Mouse (Mus musculus) spleen, postnatal 14 days (tissue): ENCODE results near the gene Gm12258.

Experiments used
- DNase-seq, 2 experiments: peaks; one replicate each; pipeline ENCODE4 v3.0.0; 2021 to 2022; ENCODE audit warnings: low spot score in 2 of 2

Gene Gm12258

GRCm38 (mm10) chr11:58901080-58901479, 54.1 kb downstream of the Gm12258 start:
- peak in 1 of 2 experiments; percentile 30 for DNase-seq

GRCm38 (mm10) chr11:58903511-58904409, 56.8 kb downstream of the Gm12258 start, which contains the start of gene Zfp39:
Gene Zfp39, minus strand, starts transcription at chr11:58904225.
- DNase-seq: peak; percentile 97 to 98

DNA sequence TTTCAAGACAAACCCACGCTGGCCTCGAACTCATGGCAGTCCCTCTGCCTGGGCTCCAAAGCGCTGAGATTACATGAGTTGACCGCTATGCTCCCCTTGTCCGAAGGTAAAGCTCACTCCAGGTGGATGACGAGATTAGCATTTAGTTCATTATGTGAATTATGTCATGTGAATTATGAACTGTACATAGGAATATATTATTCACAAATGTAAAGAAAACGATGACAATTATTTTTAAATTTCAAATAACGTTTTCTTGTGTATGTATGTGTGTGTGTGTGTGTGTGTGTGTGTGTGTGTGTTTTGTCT, 57.4 kb downstream of the Gm12258 start:
- no peak for DNase-seq

GRCm38 (mm10) chr11:58904838-58905237, 57.9 kb downstream of the Gm12258 start:
- DNase-seq: no peak
